Mouse (Mus musculus) testis, adult 2 months (tissue): ENCODE results near the gene Fam155a. TPM values are rescaled to one million over a fixed set of nuclear protein-coding genes. Genes with fewer than 3 reads are reported as not detected.
A peak's percentile ranks its signal among the peaks of the same experiment; 100 is the strongest.

ENCODE experiments used
- H3K27ac ChIP-seq: fragments of 200-500 bp; 2 replicates; pipeline ENCODE4 v1.5.1; 2012; ENCODE audit warnings: low read depth, low read length; ENCODE audit not compliant: control insufficient read depth, insufficient read depth
- H3K27me3 ChIP-seq: fragments of 200-500 bp; 2 replicates; pipeline ENCODE4 v1.6.1; 2012; ENCODE audit warnings: mild to moderate bottlenecking, low read length, moderate library complexity; ENCODE audit not compliant: control insufficient read depth, insufficient read depth
- H3K36me3 ChIP-seq: fragments of 200-500 bp; 2 replicates; pipeline ENCODE4 v1.6.1; 2012; ENCODE audit warnings: mild to moderate bottlenecking, low read length; ENCODE audit not compliant: control insufficient read depth, insufficient read depth
- H3K4me1 ChIP-seq: fragments of 200-500 bp; 2 replicates; pipeline ENCODE4 v1.6.1; 2012; ENCODE audit warnings: low read length; ENCODE audit not compliant: control insufficient read depth, insufficient read depth
- H3K4me3 ChIP-seq: fragments of 200-500 bp; 2 replicates; pipeline ENCODE4 v1.5.1; 2012; ENCODE audit warnings: low read depth, mild to moderate bottlenecking, low read length, moderate library complexity, mixed read lengths; ENCODE audit not compliant: control insufficient read depth
- CTCF ChIP-seq: fragments of 200-500 bp; IDR thresholded peaks from 2 replicates; pipeline ENCODE4 v1.5.1; 2012; ENCODE audit warnings: low read depth, mild to moderate bottlenecking, inconsistent platforms, low read length, moderate library complexity; ENCODE audit not compliant: control insufficient read depth, insufficient read depth, insufficient replicate concordance
- POLR2A ChIP-seq: fragments of 200-500 bp; IDR thresholded peaks from 2 replicates; pipeline ENCODE4 v1.6.1; 2012; ENCODE audit warnings: low read depth, mild to moderate bottlenecking, inconsistent platforms, low read length, moderate library complexity; ENCODE audit not compliant: control insufficient read depth
- polyA plus RNA-seq: library from polyadenylated mRNA; depleted of rRNA; stranded (reverse); fragments of >200 nt; gene quantifications from 2 replicates; pipeline ENCODE4 v1.2.3, GENCODE M21; 2012

Gene Fam155a
- polyA plus RNA-seq, 1 experiment: not detected

GRCm38 (mm10) chr8:9453742-9454141 lies 317.2 kb downstream of the Fam155a start:
- no peak overlapping the region for H3K4me3 ChIP-seq
- no peaks in the 10 kb centered on the region for H3K36me3 ChIP-seq
- peaks cover 2% of the 10 kb centered on the region; the same call in 1 of the 2 replicates for H3K4me1 ChIP-seq
- no peaks in the 10 kb centered on the region for H3K27me3 ChIP-seq
- H3K27ac ChIP-seq: no peak overlapping the region
- TF ChIP-seq POLR2A: no peak
- TF ChIP-seq CTCF: no peak

- no peaks in the 10 kb centered on the region for H3K36me3 ChIP-seq
- no peak overlapping the region for H3K4me3 ChIP-seq
- no peak overlapping the region for H3K27ac ChIP-seq
- H3K4me1 ChIP-seq: no peaks in the 10 kb centered on the region
- no peak for TF ChIP-seq POLR2A
- no peak for TF ChIP-seq CTCF
- H3K27me3 ChIP-seq: no peaks in the 10 kb centered on the region
Measured at GRCm38 (mm10) chr8:9451543-9451942, 319.4 kb downstream of the Fam155a start.

GRCm38 (mm10) chr8:9448613-9449012 lies 322.3 kb downstream of the Fam155a start:
- no peaks in the 10 kb centered on the region for H3K4me1 ChIP-seq
- no peak overlapping the region for H3K4me3 ChIP-seq
- no peaks in the 10 kb centered on the region for H3K27me3 ChIP-seq
- no peak overlapping the region for H3K27ac ChIP-seq
- H3K36me3 ChIP-seq: no peaks in the 10 kb centered on the region
- TF ChIP-seq POLR2A: no peak
- TF ChIP-seq CTCF: no peak

- Histone ChIP-seq H3K27ac (no peak overlapping the region), H3K4me1 (no peaks in the 10 kb centered on the region), H3K36me3 (no peaks in the 10 kb centered on the region), H3K4me3 (no peak overlapping the region), H3K27me3 (no peaks in the 10 kb centered on the region)
- TF ChIP-seq CTCF (no peak), POLR2A (no peak)
Measured at GRCm38 (mm10) chr8:9437822-9438221, 333.1 kb downstream of the Fam155a start.

GRCm38 (mm10) chr8:9435501-9435900 lies 335.5 kb downstream of the Fam155a start:
- H3K27ac ChIP-seq: no peak overlapping the region
- H3K36me3 ChIP-seq: no peaks in the 10 kb centered on the region
- H3K4me3 ChIP-seq: no peak overlapping the region
- no peaks in the 10 kb centered on the region for H3K27me3 ChIP-seq
- TF ChIP-seq POLR2A: no peak
- H3K4me1 ChIP-seq: 0 out of 2 replicates have a peak, but pooled peaks cover 2% of the 10 kb centered on the region

GRCm38 (mm10) chr8:9432635-9433372 lies 338.2 kb downstream of the Fam155a start:
- Histone ChIP-seq H3K27ac (no peak overlapping the region), H3K4me1 (0 out of 2 replicates have a peak, but pooled peaks cover 2% of the 10 kb centered on the region), H3K4me3 (no peak overlapping the region), H3K27me3 (no peaks in the 10 kb centered on the region), H3K36me3 (no peaks in the 10 kb centered on the region)
- no peak for TF ChIP-seq CTCF
- no peak for TF ChIP-seq POLR2A

- no peaks in the 10 kb centered on the region for H3K36me3 ChIP-seq
- no peaks in the 10 kb centered on the region for H3K27me3 ChIP-seq
- 0 out of 2 replicates have a peak, but pooled peaks cover 2% of the 10 kb centered on the region for H3K4me1 ChIP-seq
- H3K27ac ChIP-seq: no peak overlapping the region
- no peak for TF ChIP-seq CTCF
- no peak for TF ChIP-seq POLR2A
- peak overlapping the region; percentile 51 for H3K4me3 ChIP-seq
Measured at GRCm38 (mm10) chr8:9428846-9429245, 342.1 kb downstream of the Fam155a start.
